Mouse (Mus musculus) lung, postnatal 36 days (tissue): ENCODE data around the gene Tmem184b.

ENCODE experiments used
- DNase-seq: peaks from one replicate; pipeline ENCODE4 v3.0.0; 2022; ENCODE audit warnings: mixed read lengths

Gene Tmem184b

DNA sequence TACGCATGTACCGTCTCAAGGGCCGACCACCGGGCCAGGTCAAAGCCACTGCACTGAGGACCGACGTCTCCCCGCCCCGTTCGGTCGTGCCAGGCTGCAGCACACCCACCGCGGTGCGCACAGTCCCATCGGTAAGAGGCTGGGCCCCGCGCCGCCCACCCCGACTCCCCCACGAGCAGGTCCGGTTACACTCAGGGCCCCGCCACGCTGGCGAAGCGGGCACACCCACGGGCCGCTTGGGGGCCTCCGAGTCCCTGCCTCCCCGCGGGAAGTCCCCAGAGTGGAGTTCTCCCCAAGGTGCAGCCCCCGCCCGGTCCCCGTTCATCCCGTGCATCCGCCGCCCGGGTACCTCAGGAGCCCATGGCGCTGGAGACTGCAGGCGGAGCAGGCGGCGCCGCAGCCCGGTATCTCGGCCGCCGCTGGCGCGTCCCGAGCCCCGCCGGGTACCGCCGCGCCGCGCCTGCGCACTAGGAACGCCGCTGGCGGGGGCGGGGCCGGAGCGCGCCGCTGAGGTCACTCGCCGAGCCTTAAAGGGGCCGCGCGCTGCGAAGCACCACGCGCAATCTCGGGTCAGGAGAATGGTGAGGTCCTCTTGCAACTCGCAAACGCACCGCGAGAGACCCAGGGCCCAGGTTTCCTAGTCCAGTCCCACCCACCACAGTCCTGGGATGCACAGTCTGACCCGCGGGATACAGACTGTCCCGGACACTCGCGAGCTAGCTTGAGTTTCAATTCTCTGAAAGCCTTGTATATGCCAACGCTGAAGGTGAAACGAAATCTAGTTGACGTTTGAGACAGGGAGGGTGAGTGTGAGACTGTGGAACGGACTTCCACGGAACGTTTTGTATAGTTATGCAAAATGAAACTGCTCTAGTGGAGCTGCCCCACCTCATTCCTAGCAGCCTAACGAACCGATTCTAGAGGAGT, at the start of gene Tmem184b:
TSS of gene Tmem184b (minus strand) at position 734 of the 927 bp plus-strand sequence.
- peak; percentile 90 for DNase-seq

DNA sequence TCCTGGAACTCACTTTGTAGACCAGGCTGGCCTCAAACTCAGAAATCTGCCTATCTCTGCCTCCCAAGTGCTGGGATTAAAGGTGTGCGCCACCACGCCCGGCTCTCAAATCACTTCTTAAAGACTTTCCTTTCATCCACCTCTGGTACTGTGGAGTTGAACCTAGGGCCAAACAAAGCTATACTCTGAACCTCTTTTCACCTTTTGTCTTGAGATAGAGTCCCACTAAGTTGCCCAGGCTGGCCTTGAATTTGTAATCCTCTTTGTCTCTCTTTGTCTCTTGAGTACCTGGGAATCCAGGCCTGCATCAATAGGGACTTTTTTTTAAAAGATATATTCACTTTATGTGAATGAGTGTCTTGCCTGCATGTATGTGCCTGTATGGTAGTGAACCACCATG, 44.7 kb upstream of the Tmem184b start:
- DNase-seq = no peak

DNA sequence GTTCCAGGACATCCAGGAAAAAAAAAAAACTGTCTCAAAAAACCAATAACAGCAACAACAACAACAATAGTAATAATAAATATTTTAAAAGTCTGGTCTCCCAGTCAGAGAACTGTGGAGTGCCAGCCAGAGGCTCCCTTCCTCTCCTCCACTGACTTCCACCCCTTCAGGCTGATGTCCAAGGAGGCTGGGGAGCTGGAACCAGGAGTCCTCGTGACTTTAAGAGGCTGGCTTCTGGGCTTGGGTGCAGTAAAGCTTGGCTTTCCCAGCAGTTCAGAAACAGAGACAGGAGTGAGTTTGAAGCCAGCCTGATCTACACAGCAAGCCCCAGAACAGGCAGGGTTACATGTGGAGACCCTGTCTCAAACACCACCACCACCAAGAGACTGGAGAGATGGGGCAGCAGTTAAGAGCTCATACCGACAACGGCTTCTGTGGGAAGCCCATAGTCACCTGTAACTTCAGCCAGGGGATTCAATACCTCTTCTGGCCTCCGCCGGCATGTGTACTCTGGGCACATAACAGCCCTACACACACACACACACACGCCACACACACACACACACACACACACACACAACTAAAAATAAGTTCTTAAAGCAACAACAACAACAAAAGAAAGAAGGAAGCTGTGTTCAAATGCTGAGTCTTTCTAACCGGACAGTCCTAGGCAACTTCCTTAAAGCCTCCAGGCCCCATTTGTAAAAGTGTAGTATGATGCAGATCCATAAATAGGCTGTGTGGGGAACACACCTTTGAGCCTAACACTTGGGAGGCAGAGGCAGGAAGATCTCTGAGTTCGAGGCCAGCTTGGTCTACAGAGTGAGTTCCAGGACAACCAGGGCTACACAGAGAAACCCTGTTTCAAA, 42.7 kb upstream of the Tmem184b start:
- no peak for DNase-seq

DNA sequence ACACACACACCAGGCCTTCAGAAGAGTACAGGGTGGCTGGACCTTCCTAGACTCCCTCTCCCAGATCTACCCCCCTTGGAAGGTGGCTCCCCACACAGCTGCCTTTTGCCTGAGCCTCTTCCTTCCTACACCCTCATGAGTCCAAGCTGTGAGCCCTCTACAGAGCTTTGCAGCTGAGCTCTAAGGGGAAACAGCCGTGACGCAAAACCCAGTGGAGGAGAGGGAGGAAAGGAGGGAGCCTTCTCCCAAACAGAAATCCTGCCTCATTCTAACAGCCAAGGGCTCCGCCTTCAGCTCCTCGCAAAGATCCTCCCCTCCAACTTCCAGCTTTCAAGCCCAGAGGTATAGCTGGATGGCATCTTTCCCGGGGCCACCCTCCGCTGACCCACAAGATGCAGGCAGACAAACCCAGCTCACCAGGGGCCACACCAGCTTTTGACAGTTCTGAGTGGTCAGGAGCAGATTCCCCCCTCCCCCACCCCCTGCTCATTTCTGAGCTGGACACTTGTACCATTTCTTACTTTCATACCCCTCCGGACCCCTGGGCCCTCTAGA, 40.6 kb upstream of the Tmem184b start:
- no peak for DNase-seq

DNA sequence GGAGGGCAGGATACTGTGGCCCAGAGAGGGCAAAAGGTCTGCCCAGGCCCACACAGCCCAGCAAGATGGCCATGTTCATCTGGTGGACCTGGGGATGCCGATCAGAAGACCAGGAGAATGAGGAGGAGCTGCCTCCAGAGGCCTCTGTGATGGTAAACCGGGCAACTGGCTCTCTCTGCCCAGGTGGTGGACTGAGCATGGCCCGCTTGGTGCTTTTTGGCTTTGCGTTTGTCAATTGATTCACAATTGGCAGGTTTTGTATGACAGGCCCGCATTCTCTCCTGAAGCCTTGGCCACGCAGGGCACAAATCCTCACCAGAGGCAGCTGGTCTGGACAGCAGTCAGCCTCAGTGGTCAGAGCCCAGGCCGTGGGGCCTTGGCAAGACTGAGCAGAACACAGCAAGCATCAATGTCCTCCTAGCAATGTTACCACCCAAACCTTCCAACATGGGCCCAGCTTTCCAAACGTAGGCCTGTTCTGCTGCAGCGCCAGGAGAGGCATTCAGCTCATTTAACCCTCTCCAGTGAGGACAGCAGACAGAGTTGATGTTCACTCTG, 39.7 kb upstream of the Tmem184b start:
- no peak for DNase-seq

DNA sequence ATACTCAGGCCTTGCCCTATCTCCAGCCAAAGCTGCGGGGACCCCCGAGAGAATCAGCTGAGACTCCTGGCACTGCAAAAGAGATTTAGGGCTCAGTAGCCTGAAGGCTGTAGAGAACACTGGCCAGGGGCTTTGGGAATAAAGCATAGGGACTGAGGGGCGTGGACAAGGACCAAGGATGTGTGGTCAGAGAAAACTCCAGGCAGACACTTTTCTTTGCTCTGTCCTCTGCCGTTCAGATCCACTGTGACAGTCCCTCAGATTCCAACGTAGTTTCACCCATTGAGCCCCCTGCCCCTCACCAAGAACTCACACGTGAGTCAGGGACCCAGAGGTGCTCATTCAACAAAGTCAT, 38.9 kb upstream of the Tmem184b start:
- no peak for DNase-seq

DNA sequence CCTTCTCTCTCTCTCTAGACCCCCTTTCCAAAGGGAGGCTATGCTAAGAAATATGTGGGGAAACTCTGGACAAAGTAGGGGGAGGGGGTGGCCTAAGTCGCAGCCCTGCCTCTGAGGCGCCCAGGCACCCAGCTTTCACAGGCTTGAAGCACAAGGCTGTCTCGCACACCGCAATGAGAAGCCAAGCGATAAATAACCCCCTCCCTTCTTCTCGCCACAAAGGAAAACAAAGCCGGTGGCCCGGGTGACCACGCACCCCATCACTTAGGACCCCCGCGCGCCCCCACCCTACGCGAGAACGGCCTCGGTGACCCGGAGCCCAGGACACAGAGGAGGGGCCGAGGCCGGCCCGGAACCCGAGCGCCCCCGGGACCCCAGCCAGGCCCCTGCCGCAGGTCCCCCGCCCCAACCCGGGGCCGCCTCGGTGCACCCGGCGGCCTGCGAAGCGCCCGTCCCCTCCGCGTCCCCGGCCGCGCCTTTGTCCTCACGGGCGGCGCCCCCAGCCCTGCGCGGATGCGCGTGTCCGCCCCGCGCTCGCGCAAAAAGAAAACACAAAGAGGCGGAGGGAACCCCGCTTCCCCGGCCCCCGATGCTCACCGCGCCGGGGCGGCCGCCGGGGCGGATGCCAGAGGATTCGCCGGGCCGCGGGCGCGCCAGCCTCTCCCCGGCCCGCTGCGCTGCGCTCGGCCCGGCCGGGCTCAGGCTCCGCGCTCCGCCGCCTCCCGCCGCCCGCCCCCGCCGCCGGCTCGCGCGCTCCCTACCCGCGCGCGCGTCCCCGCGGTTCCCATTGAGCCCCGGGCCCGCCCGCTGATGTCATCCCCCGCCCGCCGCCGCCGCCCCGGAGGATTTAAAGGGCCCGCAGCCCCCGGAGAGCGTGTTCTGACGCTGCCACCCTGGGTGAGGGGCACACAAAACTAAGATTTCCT, 38.2 kb upstream of the Tmem184b start:
- peak; percentile 89 for DNase-seq

DNA sequence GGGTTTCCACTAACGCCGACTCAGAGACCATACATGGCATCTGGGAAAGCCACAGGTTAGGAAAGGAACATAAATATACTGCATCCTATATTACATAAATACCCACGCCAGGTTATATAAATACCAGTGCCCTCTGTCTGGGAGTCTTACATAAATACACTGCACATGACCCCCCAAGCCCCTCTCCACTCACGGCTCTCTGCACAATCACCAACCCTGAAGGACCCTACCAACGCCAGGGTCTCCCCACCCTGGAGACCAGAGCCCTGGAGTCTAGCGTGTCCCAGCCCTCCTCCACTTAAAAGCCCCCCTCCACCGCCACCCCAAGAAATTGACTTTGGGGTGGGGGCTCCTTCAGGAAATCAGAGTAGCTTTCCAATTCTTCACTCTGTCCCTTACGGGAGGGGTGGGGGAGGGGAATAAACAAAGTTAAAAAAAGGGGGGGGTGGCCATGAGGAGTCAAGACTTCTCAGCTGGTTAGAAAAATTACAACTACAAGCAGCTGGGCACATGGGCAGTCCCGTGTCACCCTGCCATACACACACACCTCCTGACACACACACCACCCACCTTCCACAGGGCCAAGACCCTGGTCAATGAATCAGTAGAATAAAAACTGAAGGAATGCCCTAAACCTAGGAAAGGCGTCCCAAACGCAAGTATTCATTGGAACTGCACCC, 37.4 kb upstream of the Tmem184b start:
- DNase-seq = no peak

DNA sequence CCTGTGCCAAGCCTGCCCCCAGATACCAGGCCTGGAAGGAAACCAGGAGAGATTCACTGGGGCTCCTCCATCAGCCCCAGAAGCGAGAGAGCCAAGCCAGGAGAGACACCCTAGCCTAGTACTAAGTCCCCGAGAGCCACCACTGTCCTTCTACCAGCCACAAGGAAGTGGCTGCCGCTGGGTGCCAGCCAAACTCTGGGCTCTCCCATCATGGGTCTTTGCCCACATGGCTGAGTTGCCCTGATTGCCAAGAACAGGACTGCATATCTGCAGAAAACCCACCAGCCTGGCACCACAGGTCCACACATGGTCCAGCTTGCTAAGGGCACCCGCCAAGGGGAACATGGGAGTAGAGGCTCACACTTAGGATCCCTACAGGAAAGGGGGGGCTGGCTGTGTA, 36.9 kb upstream of the Tmem184b start:
- DNase-seq = peak; percentile 81

DNA sequence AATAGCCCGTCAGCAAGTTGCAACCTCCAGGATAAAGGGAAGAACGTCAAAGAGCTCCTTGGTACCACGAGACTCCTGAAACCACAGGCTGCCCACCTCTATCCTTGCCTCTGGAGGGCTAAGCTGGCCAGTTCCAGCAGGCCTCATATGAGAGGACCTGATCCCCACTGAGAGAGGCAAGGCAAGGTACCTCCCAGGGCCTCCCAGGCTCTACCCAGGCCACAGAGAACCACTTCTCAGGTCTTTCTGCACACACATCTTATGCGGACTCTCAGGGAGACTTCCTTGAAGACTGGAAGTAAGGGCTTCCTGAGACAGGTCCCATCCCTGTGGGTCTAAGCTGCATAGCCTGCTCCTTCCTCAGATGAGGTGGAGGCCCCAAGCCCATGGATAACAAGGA, 36.0 kb upstream of the Tmem184b start:
- no peak for DNase-seq

DNA sequence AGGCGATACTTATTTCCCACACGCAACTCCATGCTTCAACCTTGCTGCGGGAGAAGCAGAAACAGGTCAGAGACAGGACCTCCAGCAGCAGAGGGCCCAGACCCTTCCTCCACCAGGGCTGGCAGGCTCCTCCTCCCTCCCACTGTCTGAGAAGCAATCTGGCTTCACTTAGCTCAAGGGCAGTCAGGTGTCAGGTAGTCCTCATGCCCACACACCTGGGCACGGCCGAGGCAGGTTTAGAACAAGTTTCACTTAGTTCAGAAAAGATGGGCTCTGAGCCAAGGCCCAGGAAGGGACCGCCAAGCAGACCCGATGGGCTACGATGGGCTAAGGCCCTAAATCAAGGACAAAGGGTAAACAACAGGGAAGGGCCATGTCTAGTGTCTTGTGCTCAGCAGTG, 35.4 kb upstream of the Tmem184b start:
- no peak for DNase-seq

DNA sequence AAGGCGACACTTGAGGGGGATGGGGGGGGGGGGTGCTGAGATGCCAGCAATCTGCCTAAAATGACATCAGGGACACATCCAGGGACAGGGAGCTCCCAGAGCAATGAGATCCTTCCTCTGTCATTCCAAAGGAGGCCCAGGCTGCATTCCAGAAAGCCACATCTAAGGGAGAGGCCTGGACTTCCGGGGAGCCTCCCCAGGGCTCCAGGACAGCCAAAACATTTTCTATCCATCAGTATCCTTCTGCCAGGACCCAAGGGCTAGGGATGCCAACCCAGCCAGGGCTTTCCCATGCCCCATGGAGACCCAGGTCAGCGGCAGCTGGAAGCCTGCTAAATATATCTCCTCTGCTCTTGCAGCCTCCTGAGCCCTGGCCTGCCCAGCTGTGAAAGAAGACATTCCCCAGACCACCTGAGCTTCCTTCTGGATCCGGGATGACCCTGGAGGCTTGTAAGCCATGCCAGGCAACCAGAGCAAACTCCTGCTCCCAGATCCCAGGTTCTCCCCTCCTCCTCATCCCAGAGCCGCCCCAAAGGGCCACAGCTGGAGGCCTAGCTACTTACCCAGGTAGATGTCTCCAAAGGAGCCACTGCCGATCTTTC, 34.9 kb upstream of the Tmem184b start:
- peak; percentile 46 for DNase-seq

DNA sequence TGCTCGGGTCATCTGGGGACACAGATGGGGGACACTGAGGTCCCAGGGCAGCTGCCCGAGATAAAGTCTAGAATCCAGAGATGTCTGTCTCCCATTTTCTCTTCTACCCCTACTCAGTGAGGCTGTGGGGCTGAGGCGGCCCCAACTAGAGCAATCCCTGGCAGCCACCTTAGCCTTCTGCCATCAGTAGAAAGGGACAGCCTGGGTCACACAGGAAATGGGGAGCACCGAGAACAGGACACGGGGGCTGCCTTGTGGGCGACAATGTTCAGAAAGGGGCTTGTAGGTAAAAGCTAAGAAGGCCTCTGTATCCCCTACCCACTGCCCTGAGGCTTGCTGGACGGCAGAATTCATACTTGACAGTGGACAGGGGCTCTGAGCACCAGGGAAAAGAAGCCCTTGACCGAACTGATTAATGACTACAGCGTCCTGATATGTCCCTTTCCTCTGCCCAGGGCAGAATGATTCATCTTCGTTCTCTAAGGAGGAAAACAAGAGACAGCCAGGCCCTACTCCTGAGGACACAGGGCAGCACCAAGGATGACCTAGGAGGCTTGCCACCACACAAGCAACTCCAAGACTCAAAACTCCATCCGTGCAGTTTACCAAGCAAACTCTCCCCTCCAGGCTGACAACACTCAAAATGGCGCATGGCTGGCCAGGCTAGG, 34.3 kb upstream of the Tmem184b start:
- no peak for DNase-seq

DNA sequence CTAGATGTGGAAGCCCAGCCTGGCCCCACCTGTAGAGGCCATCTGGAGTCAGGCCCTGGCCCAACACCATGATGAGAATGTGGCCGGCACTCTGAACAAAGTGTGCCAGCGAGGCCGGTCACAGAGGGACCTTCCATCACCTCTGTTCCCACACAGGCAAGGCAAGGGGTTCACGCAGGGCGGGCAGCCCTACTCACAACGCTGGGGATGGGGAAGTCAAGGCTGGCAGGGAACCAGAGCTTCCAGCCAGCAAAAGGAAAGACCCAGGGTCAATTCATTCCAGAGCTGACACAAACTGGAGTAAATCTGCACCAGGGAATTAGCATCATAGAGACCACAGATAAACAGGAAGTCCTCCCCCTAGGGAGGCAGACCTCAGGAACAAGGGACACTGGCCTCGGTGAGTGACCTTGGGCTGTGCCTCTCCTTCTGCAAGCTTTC, 33.1 kb upstream of the Tmem184b start:
- DNase-seq = peak; percentile 40

DNA sequence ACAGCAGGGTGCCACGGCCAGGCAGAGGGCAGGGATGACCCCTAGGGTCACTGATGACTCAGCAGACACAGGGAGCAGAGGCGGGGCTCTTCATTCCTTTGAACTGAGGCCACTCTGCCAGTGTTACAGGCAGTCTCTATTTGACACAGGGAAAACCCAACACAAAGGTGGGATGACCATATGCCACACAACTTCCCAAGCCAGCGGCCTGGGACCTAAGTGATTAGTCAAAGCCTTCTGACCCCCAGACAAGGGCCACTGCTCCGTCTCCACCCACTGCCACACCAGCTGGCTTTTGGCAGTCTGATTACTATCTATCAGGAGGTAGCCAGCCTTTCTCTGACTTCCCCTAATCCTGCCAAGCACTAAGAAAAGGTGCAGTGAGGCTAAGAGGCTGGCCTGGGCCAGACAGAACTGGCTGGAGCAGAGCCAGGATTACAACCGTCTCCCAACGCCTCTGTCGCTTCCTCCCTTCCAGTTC, 31.9 kb upstream of the Tmem184b start:
- peak; percentile 73 for DNase-seq

DNA sequence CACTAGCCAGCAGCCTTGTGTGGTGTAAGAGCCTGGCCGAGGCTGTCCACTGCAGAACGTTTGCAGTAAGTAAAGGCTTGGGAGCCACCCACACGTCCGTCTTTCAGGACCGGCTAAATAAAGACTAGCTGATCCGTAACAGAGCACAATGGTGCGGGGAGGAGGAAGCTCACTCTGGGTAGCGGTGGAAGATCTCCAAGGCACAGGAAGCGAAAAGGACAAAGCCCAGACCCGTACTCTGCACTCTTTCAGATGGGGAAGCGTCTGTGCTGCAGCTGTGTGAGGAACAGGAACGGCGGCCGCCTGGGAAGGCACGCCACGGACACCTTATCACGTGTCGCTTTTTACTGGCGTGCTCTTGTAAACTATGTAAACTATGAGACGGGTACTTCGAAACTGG, 29.5 kb upstream of the Tmem184b start:
- DNase-seq = peak; percentile 75

DNA sequence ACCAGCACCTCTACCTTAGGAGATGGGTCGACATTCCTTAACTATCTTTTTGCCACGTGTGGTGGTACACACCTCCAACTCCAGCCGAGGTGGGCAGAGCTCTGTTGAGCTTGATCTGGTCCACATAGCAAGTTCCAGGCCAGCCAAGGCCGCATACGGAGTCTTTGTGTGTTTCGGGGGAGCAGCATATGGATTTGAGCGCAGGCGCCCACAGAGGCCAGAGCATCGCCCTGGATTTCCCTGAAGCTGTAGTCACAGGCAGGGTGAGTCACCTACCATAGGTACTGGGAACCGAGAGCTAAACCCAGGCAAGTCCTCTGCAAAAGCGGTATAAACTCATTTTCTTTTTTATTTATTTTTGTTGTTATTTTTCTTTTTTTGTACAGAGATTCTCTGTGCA, 29.0 kb upstream of the Tmem184b start:
- DNase-seq = no peak

DNA sequence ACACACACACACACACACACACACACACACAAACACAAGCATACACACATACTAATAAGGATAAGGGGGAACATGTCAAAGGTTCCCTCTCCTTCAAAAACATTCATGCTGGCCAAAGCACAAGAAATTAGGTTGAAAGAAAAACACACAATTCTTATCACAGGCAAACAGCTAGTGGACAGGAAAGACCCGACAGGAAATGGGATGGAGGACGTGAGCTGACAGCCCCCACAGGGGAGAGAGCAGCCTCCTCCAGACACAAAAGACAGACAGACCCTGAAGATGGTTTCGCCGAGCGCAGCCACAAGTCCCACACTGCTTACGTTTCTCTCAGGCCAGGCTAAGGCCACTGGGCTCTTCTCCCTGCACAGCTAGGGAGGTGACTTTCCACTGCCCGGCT, 28.6 kb upstream of the Tmem184b start:
- DNase-seq = no peak

DNA sequence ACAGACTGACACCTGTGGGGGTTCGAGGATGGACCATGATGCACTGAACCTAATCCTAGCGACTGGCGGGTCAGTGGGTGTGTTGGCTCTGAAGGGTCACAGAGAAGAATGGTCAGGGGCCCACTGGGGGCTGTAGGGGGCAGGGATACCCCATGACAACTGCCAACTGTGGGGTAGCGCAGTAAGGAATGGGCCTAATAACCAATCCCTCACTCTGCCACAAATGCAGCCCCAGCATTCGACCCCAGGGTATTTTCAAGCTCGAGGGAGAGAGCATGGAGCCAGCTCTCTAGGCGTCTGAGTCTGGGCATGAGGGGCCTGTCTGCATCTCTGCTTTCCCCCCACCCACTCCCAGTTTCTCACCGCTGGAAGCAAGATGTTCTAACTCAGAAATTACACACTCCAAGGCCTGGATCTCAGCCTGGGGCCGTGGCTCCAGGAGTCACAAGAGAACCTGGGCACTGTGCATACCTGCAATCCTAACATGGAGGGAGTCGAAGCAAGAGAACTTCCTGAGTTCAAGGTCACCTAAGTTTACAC, 27.2 kb upstream of the Tmem184b start:
- no peak for DNase-seq

DNA sequence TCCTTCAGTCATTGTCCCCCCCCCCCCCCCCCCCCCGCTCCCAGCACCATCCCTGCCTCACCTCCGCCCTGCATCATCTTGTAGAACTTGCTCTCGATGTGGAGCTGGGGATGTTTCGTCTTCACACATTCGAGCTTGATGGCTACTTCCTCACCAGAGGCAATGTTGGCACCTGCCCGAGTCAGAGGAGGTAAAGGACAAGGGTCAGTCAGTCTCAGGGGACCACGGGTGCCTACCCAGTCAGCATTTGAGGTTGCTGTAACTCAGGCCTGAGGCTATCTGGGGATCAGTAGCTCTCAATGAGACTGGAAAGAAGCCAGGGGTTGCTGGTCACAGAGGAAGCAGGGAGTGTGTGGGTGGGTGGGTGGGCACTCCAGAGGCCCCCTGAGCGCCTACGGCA, 26.6 kb upstream of the Tmem184b start:
- no peak for DNase-seq
